Mouse (Mus musculus) Patski (cell line): ENCODE measurements at regions not wholly inside any gene's neighbourhood (a gene's known extent, or its start where the extent isn't known, plus 50 kb on each side); places are given as distances from the start of the nearest gene placed in this dataset.

Source experiments
- ATAC-seq: fragments of 100-300 bp; one replicate; pipeline ENCODE4 v1.8.0; 2021
- CTCF ChIA-PET: fragments of 350-600 bp; sonication (Branson Sonifier 250); formaldehyde crosslinking; loops from one replicate; lab custom pipeline; 2022; ENCODE audit warnings: inconsistent platforms; lab: Charles Lee
- POLR2A ChIA-PET: fragments of 350-600 bp; sonication (Branson Sonifier 250); formaldehyde crosslinking; loops from one replicate; lab custom pipeline; 2022; ENCODE audit warnings: antibody characterized with exemption, inconsistent platforms; lab: Charles Lee
- DNase-seq: peaks from one replicate; pipeline ENCODE4 v3.0.0-alpha.2; 2011; ENCODE audit warnings: low read depth, low spot score
- H3K27me3 ChIP-seq: fragments of 371-371 bp; one replicate; pipeline ENCODE4 v1.5.1; 2021
- CTCF ChIP-seq: fragments of 100-300 bp; IDR thresholded peaks from one replicate; pipeline ENCODE4 v1.5.1; 2021
- in situ Hi-C: fragments of 300-500 bp; cut with MboI; formaldehyde crosslinking; loops from 3 replicates; pipeline ENCODE4 v1.11.1; 2018; ENCODE audit warnings: low pct_unique_long_range_greater_than_20kb, mixed read lengths

DNA sequence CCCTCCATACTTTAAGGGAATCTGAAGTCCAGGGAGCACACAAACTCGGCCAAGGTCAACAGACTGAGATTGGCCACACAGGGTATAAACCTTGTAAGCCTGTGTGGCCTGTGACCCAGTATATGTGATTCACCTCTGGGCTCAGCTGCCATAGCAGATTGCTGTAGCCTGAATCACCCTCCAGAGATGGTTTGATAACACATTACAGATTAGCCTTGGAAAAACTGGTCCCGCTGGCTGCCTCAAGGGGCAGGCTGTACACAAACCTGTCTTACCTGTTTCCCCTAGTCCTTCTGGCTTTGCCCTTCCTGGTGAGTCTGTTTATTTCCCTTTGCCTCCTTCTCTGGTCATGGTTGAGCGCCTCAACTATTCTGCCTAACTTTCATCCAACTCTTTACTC, 91.0 kb upstream of the Gm9972 start:
- ChIA-PET CTCF (no interaction called here), POLR2A (no interaction called here)
- DNase-seq, result no peak
- peak; percentile 98 for ATAC-seq
- H3K27me3 ChIP-seq, result no peaks in the 10 kb centered on the region
- TF ChIP-seq CTCF, result peak; percentile 27
- in situ Hi-C loops, result no loop called here

DNA sequence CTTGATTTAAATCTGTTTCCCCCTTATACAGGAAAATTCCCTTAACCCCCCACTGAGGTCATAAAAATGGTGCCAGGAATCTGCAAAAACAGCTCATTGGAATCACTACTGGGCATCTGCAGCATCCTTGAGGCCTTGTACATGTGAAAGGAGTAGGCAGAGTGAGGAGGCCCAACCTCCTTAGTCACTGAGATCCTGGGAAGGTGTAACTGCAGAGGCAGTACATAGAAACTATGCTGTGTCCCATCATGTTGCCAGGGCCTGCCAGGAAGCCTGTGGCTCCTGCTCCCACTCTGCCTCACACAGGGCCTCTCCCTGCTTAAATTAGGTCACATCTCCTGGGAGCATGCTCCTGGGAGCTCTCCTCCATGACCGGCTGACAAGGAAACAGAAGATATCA, 85.7 kb upstream of the Gm9972 start:
- CTCF ChIA-PET, result no interaction called here
- TF ChIP-seq CTCF, result no peak
- DNase-seq (no peak), ATAC-seq (no peak)
- in situ Hi-C loops, result no loop called here
- no peaks in the 10 kb centered on the region for H3K27me3 ChIP-seq
- POLR2A ChIA-PET, result no interaction called here

DNA sequence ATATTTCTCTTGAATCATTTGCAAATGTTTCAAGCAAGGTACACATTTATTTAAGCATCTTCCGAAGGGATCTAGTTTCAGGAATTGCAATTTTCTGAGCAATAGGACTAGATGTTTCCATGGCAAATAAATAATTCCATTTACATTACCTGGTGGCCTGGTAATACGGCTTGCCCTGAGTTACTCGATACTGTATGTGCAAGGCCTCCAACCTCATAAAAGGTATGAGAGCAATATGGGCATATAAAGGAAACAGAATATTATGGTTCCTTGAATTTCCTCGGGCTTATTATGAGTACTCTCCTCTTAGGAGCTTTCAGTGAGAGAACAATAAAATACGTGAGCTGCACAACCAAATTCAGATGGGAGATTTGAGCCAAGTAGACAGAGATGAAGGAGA, 81.4 kb upstream of the Gm9972 start:
- ChIA-PET CTCF (no interaction called here), POLR2A (no interaction called here)
- no peak for ATAC-seq
- no peaks in the 10 kb centered on the region for H3K27me3 ChIP-seq
- no peak for TF ChIP-seq CTCF
- in situ Hi-C loops, result no loop called here
- DNase-seq, result no peak

DNA sequence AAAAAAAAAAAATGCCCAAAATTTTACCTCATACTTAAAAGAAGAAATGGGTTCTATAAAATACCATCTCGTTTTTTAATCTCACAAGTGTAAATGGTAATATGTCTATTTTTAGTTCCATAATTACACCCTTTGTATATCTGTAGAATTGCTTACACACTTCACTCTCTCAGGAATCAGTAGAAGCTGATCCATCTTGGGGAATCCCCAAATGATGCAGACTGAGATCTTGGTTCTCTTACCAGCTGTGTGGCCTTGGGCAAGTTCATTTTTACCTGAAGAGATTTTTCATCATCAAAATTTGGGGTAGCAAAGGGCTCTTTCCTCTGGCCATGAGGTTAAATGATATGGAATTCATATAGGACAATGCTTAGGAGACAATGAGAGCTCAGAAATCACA, 69.8 kb upstream of the Gm9972 start:
- TF ChIP-seq CTCF, result no peak
- POLR2A ChIA-PET, result no interaction called here
- CTCF ChIA-PET, result no interaction called here
- DNase-seq (no peak), ATAC-seq (no peak)
- H3K27me3 ChIP-seq, result peaks cover 16% of the 10 kb centered on the region
- in situ Hi-C loops, result no loop called here

DNA sequence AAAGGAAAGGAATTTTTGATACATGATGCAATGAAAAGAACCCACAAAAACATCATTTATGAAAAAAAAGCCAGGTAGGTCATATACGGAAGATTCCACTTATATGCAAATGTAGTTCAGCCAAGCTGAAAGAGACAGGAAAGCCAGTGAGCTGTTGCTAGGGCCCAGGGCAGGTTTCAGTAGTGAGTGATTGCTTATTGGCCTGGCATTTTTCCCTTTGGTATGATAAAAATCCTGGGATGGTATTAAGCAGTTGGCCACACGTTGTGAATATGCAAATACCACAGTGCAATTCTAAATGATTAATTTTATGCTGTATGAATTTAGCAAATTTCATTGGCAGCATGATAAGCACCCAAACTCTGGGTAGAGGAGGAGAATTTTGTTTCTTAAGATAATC, 57.3 kb upstream of the Gm9972 start:
- TF ChIP-seq CTCF, result no peak
- DNase-seq (no peak), ATAC-seq (peak; percentile 57)
- in situ Hi-C loops, result no loop called here
- ChIA-PET CTCF (interaction anchor here (0.7 kb wide), 1 partner anchor 250 kb away, joined by 3 read pairs; no protein-coding TSS in a partner anchor), POLR2A (no interaction called here)
- no peaks in the 10 kb centered on the region for H3K27me3 ChIP-seq
